Mouse (Mus musculus) neural tube, embryonic 10.5 days (tissue): ENCODE measurements around the gene BC025920.

Experiments used
- DNase-seq: peaks from one replicate; pipeline ENCODE4 v3.0.0-alpha.2; 2017; ENCODE audit warnings: low spot score; ENCODE audit errors: extremely low spot score

Gene BC025920

DNA sequence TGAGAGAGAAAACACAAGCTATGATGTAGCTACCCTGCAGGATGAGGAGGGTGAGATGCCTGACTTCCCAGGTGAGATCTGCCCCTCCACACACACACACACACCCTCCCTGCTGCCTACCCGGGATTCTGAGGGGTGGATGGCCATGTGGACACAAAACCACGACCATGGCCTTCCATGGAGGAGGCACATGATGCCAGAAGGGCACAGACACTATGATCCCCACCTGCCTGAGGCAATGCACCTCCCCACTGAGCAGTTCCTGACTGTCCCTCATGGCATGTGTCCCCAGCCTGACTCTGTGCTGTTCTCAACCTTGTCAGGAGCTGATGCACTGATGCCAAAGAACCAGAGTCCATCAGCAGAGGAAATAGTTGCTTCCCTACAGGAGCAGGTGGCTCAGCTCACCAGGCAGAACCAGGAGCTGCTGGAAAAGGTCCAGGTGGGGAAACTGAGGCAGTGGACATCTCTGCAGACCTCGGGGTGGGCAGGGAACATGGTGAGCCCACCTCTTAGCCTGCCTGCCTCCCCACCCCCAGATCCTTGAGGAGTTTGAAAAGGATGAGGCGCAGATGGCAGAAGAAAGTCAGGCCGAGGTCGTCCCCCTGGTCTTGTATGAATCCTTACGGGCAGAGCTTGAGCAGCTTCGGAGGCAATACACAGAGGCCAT is 36.0 kb downstream of the BC025920 start:
- DNase-seq, result no peak

DNA sequence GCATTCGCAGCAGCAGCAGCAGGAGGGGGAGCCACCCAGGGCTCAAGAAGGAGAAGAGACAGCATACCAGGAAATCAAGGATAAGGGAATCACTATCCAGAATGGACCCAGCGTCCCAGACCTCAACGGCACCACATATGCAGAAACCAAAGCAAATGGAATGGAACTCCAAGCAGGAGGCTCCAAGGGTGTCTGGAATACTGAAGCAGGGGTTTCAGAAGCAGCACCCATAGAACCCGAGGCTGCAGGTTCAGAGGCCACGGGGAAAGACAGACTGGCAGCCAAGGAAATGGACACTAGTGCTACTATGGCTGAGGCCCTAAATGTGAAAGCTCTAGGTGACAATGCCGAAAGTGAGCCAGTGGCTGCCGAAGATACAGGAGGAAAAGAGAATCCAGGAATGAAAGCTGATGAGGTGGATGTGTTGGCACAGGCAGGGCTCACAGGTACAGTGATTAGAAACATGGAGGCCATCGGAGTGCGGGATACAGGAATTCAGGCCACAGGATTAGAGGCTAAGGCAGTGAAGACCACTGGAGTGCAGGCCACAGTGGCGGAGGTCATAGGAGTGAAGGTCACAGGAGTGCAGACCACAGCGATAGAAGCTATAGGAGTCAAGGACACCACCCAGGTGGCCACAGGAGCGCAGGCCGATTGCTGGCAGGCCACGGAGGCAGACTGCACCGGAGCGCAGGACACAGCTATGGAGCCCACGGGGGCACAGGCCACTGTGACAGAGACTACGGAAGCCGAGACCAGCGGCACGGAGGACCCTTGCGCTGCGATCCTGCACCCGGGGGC is 36.8 kb downstream of the BC025920 start:
- DNase-seq, result peak; percentile 38

DNA sequence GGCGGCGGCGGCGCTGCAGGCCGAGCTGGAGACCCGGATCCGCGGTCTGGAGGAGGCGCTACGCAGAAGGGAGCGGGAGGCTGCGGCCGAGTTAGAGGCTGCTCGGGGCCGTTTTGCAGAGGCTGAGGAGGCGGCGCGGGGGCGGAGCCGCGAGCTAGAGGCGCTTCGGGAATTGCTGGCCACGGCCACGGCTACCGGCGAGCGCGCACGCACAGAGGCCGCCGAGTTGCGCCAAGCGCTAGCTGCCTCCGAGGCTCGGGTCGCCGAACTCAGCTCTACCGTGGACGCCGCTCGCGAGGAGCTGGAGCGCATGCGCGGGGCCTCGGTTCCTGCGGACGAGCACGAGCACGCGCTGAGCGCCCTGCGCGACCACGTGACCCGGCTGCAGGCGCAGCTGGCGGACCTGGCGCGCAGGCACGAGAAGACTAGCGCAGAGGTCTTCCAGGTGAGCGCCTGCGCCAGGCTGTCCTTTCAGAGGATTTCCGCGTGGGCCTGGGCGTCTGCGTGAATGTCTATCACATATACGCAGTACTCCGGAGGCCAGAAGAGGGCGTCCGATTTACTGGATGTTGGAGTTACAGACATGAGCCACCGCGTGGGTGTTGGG is 37.5 kb downstream of the BC025920 start:
- peak; percentile 94 for DNase-seq

DNA sequence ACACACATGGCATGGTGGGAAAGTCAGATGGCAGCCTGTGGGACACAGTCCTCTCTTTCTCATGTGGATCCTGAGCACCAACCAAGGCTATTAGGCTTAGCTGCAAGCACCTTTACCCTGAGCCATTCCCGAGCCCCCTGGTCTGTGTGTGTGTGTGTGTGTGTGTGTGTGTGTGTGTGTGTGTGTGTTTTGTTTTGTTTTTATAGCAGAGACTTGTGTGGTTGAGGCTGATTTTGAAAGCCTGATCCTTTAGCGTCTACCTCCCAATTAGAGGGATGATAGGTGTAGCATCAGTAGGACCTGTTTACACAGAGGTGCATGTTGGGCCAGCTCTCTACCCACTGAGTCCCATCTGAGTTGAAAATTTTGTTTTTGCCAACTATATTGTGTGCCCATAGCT is 38.1 kb downstream of the BC025920 start:
- no peak for DNase-seq

- no peak for DNase-seq
These were observed 38.6 kb downstream of the BC025920 start for GRCm38 (mm10) chr10:81644716-81645115.

DNA sequence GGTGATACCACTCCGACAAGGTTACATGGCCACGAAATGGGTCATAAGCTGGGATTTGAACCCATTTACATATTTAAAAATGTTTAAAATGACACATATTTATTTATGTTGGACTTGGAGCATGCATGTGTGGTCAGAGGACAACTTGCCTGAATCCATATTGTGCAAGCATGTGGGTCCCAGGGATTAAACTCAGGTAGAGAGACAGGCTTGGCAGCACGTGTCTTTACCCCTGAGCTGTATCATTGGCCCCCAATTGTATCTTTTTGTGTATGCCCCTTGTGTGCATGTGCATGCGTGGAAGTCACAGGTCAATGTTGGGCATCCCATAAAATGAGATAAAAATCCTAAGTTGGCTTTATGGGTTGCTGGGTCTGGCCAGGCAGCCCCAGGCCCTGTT is 39.3 kb downstream of the BC025920 start:
- no peak for DNase-seq

DNA sequence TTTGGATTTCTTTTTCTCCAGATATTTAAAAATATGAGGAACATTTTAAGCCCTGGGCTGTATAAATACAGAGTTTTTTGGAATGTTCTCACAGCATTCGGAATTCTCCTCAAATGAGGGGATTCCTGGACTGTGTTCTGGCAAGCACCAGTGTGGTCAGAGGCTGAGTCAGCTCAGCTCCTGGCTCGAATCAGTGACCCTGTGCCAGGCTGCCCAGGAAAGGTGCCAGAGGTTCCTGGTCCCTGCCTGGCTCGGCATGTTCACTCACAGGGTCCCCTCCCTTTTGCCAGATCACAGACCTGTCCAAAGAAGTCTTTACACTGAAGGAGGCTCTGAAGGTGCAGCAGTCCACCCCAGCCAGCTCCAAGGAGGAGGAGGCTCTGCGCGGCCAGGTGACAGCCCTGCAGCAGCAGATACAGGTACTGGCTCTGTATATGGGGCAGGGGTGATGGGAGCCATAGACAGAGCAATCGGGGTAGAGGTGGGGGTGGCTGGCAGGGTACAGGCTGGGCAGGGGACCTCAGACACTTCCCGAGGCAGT is 40.0 kb downstream of the BC025920 start:
- no peak for DNase-seq

GRCm38 (mm10) chr10:81648803-81649775 is 43.0 kb downstream of the BC025920 start, which contains the start of gene Gm10778:
TSS of gene Gm10778 (plus strand) at chr10:81649059.
- DNase-seq, result peak; percentile 93

DNA sequence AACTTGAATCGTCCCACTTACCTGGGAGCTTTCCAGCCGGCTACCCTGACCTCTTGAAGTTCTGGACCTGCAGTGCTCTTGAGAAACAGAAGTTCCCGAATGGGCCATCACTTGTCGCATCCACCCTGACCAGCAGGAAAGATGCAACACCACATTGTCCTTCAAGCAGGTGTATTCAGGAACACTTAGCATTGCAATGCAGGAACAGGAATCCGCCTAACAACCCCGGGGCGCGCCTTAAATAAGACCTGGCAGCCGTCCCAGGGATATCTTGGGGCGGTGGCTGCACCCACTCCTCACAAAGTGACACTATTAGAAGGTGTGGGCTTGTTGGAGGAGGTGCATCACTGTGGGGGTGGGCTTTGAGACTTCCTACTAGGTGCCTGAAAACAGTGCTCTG is 49.1 kb downstream of the BC025920 start:
- no peak for DNase-seq

DNA sequence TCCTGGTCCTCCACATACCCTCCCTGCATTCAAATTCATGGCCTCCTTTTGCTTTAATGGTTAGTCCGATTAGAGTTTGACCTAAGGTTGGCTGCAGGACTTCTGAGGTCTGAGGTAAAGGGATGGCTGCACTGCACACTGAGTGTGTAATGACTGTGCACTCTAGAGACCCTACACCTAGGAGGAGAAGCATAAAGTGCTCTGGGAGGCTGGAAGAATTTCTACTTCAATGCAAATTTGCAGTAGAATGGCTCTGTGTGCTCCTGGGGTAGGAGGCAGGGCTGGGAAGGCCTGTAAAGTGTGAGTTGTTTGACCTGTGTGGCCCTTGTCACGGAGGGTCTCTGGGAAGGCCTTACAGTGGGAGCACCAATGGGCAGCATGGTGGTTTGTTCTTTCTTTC is 50.1 kb downstream of the BC025920 start:
- no peak for DNase-seq
